Mouse (Mus musculus) kidney, postnatal 0 days (tissue): ENCODE data around the gene Chpt1. TPM values are rescaled to one million over a fixed set of nuclear protein-coding genes. Genes with fewer than 3 reads are reported as not detected.
"Not testable (repeated sequence)": the region's sequence is repeated elsewhere in the genome, so short reads cannot be mapped to it uniquely, and the experiment has no call there.

ENCODE experiments used
- ATAC-seq: fragments of 200-750 bp; cut with Nextera tagmentation; replicated peaks from 2 replicates; pipeline ENCODE4 v1.8.0; 2017; ENCODE audit warnings: low read depth, moderate number of reproducible peaks, moderate TSS enrichment, moderate library complexity; ENCODE audit not compliant: low FRiP score
- DNase-seq: peaks from one replicate; pipeline ENCODE4 v3.0.0-alpha.2; 2016; ENCODE audit warnings: low spot score
- H3K27ac ChIP-seq: fragments of 300-500 bp; sonication (generic); 2 replicates; pipeline ENCODE4 v1.5.1; 2014; ENCODE audit warnings: mild to moderate bottlenecking
- H3K27me3 ChIP-seq: fragments of 300-500 bp; sonication (generic); 2 replicates; pipeline ENCODE4 v1.6.1; 2014; ENCODE audit warnings: low read length, mixed read lengths; ENCODE audit not compliant: insufficient read depth
- H3K36me3 ChIP-seq: fragments of 300-500 bp; sonication (generic); 2 replicates; pipeline ENCODE4 v1.6.1; 2014; ENCODE audit warnings: low read length, mixed read lengths; ENCODE audit not compliant: insufficient read depth
- H3K4me1 ChIP-seq: fragments of 300-500 bp; sonication (generic); replicated peaks from 2 replicates; pipeline ENCODE4 v1.6.1; 2014; ENCODE audit warnings: antibody characterized with exemption, low read length, mixed read lengths; ENCODE audit not compliant: insufficient read depth
- H3K4me2 ChIP-seq: fragments of 300-500 bp; sonication (generic); 2 replicates; pipeline ENCODE4 v1.6.1; 2014; ENCODE audit warnings: mild to moderate bottlenecking, low read length, moderate library complexity, mixed read lengths
- H3K4me3 ChIP-seq: fragments of 300-500 bp; sonication (generic); replicated peaks from 2 replicates; pipeline ENCODE4 v1.5.1; 2014; ENCODE audit warnings: low read depth, low read length
- H3K9ac ChIP-seq: fragments of 300-500 bp; sonication (generic); 2 replicates; pipeline ENCODE4 v1.6.1; 2014; ENCODE audit warnings: low read depth, low read length
- H3K9me3 ChIP-seq: fragments of 300-500 bp; sonication (generic); replicated peaks from 2 replicates; pipeline ENCODE4 v1.6.1; 2016; ENCODE audit warnings: low read length, inconsistent platforms, mixed read lengths
- CTCF ChIP-seq: IDR thresholded peaks from 2 replicates; pipeline ENCODE4 v1.5.1; 2016; ENCODE audit warnings: antibody characterized with exemption, low read depth, mild to moderate bottlenecking, moderate library complexity
- WGBS: fragments of 180-500 bp; shearing (Covaris S2); extraction: QIAGEN DNeasy Blood & Tissue Kit; methylation state at CpG from one replicate; pipeline ENCODE4 v1.1.7; 2014; 5-methylcytosine and 5-hydroxymethylcytosine counted together
- polyA plus RNA-seq: library from polyadenylated mRNA; unstranded; fragments of >200 nt; fragmentation: Nextera tagmentation; extraction: Ambion mirVana; gene quantifications from 2 replicates; pipeline ENCODE4 v1.2.1, GENCODE M21; 2015

The Chpt1 gene
- polyA plus RNA-seq, 1 experiment from 2014 or later: 283 TPM

DNA sequence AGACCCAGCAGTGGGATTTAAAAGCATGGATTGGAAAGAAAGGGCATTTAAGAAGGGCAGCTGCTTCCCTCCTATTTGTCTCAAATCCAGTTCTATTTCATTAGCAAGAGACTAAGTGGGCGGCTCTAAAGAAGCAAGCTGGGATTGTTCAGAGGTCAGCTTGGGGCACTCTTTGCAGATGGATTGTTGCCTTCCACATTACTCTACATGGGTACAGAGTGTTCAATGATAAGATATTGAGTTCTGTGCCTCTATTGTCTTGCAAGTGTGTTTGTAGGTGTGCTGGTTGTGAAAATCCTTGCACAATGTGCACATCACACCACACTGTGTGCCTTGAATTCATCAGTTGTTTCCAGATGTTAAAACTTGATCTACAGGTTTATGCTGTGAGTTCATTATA is 19.3 kb upstream of the Chpt1 start:
- Histone ChIP-seq H3K9me3 (no peaks in the 10 kb centered on the region), H3K27ac (no peak overlapping the region), H3K4me3 (no peak overlapping the region), H3K4me2 (no peak overlapping the region), H3K9ac (no peak overlapping the region), H3K4me1 (no peaks in the 10 kb centered on the region), H3K36me3 (no peaks in the 10 kb centered on the region), H3K27me3 (no peaks in the 10 kb centered on the region)
- TF ChIP-seq CTCF: no peak
- DNase-seq: no peak
- no peak for ATAC-seq
- 84% methylated on average over 1 of the region's 1 CpGs for WGBS

DNA sequence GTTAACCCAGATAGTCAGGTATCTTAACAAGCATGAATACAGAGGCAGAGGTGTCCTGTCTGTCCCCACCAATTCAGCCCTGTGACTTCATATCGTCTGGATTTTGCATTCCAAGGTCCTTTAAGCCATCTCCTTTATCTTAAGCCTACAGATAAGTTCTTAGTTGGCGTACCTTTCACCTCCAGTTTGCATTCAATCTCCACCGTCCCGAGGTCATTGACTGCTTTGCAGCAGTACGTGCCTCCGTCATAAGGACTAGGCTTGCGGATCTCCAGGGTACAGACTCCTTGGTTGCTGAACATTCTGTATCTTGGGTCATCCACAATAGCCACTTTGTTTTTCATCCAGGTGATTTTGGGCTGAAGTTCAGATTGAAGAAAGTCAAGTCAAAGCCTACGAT is 18.9 kb upstream of the Chpt1 start:
- Histone ChIP-seq H3K9me3 (no peaks in the 10 kb centered on the region), H3K27me3 (no peaks in the 10 kb centered on the region), H3K4me2 (no peak overlapping the region), H3K9ac (no peak overlapping the region), H3K36me3 (no peaks in the 10 kb centered on the region), H3K4me3 (no peak overlapping the region), H3K27ac (no peak overlapping the region), H3K4me1 (no peaks in the 10 kb centered on the region)
- no peak for DNase-seq
- TF ChIP-seq CTCF: no peak
- no peak for ATAC-seq
- WGBS: 89% methylated on average over 8 of the region's 8 CpGs

DNA sequence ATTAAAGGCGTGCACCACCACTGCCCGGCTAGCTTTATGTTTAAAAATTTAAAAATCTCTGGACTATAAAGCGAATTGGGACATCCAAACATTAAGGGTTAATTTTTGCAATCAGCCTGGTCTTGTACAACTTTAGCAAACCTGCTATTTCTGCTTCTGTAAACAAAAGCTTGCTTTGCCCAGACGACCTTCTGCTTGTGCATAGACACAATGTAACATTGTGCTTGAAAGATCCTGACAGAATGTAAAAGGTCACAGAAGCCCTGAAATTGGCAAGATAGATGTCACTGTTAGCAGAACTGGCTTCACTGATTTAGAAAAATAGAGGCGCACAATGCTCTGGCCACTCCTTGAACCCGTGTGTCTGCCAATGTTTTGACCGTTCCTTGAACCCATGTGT is 11.2 kb upstream of the Chpt1 start:
- not testable (repeated sequence) for H3K4me1 ChIP-seq, H3K4me3 ChIP-seq, H3K27ac ChIP-seq, ATAC-seq, H3K9ac ChIP-seq, H3K4me2 ChIP-seq, H3K9me3 ChIP-seq, H3K36me3 ChIP-seq, DNase-seq, H3K27me3 ChIP-seq
- 83% methylated on average over 4 of the region's 7 CpGs for WGBS

DNA sequence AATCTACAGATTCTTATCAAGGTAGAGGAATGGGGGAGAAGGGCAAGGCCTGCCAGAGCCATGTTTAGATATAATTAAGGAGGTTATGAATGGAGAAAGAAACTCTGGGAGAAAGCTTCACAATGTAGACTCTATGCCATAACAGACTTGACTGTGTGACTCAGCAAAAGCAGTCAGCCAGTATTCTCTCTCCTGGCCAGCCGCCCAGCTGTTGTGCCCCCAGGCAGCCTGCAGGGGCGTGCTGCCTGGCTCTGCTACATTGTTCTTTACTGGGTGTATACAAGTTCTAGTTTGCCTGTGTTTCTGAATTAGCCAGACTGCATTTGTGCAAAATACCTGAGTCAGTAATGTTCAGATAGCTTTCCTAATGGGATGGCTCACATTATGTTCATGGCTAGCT is 10.6 kb upstream of the Chpt1 start:
- H3K36me3 ChIP-seq: no peaks in the 10 kb centered on the region
- 42% methylated on average over 2 of the region's 2 CpGs for WGBS
- TF ChIP-seq CTCF: peak; percentile 49
- ATAC-seq (no peak), DNase-seq (no peak)
- peak overlapping the region; percentile 47; the same call in 1 of the 2 replicates for H3K27ac ChIP-seq
- H3K9me3 ChIP-seq: no peaks in the 10 kb centered on the region
- no peaks in the 10 kb centered on the region for H3K4me1 ChIP-seq
- H3K27me3 ChIP-seq: no peaks in the 10 kb centered on the region
- H3K4me2 ChIP-seq: no peak overlapping the region
- H3K4me3 ChIP-seq: no peak overlapping the region
- H3K9ac ChIP-seq: no peak overlapping the region

DNA sequence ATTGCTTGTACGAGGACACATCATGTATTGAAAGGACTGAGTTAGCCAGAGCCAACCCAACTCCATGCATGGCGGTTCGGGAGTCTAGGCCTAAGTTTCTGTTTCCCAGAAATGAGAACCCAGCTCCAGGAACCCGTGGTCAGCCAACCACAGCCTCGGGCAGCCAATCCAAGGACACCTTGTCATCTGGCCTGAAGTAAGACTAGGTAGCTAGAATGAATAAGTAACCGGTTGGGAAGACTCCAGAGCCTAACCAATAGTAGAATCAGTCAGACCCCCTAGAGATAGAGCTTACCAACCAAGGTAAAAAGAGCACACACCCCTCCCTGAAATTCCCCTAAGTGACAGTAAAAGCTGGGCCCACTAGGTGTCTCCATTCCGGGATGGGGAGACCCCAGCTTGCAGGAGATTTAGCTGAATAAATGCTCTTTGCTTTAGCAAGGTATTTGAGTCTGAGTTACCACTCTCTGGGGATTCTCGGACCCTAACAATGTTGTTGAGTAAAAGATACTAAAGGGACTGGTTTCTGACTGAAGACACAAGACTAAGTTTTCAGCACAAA is 9.8 kb upstream of the Chpt1 start:
- H3K9ac ChIP-seq: no peak overlapping the region
- no peak overlapping the region for H3K4me2 ChIP-seq
- H3K4me3 ChIP-seq: no peak overlapping the region
- DNase-seq (no peak), ATAC-seq (peak; percentile 69)
- WGBS: 69% methylated on average over 8 of the region's 8 CpGs
- peak; percentile 31; the same call in 1 of the 2 replicates for TF ChIP-seq CTCF
- no peaks in the 10 kb centered on the region for H3K9me3 ChIP-seq
- H3K27me3 ChIP-seq: no peaks in the 10 kb centered on the region
- no peaks in the 10 kb centered on the region for H3K4me1 ChIP-seq
- peak overlapping the region; percentile 47; the same call in 1 of the 2 replicates for H3K27ac ChIP-seq
- H3K36me3 ChIP-seq: no peaks in the 10 kb centered on the region

DNA sequence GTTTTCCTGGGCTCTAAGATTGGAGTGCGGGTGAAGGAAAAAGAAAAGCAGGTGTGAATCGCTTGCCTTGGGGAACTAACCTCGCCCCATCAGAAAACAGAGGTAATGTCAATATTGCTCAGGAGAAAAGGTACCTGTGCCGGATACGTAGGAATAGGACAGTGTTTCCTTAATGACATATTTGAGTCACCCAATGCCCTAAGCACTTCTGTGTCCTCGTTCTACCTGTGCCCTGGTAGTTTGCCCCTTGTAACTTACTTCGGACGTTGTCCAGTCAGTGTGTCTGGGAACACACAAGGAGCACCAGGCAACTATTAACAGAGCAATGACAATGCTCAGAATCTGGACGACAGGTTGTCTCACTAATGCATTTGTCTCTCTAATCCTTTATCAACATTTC is 7.5 kb upstream of the Chpt1 start:
- no peak for TF ChIP-seq CTCF
- Histone ChIP-seq H3K4me3 (no peak overlapping the region), H3K4me1 (no peaks in the 10 kb centered on the region), H3K9ac (no peak overlapping the region), H3K36me3 (no peaks in the 10 kb centered on the region), H3K27ac (no peak overlapping the region), H3K9me3 (no peaks in the 10 kb centered on the region), H3K4me2 (no peak overlapping the region), H3K27me3 (no peaks in the 10 kb centered on the region)
- ATAC-seq (0 out of 2 replicates have a peak, but pooled peaks have one; percentile 61), DNase-seq (no peak)
- 81% methylated on average over 9 of the region's 9 CpGs for WGBS
